Mouse (Mus musculus): ENCODE measurements around the gene Pom121.

Gene Pom121

GRCm38 (mm10) chr5:135394004-135394823, at the start of gene Pom121:
Gene Pom121, minus strand, starts transcription at chr5:135394546.
- peak; percentile 68 for DNase-seq (ENCODE audit: low read depth)

- DNase-seq (ENCODE audit: low read depth), result no peak
These were observed 48.1 kb upstream of the Pom121 start for GRCm38 (mm10) chr5:135442430-135442829.

GRCm38 (mm10) chr5:135435039-135435438, 40.7 kb upstream of the Pom121 start:
- no peak for DNase-seq (ENCODE audit: low read depth)

- no peak for DNase-seq (ENCODE audit: low read depth)
These were observed 39.5 kb upstream of the Pom121 start for GRCm38 (mm10) chr5:135433861-135434260.

- no peak for DNase-seq (ENCODE audit: low read depth)
These were observed 36.8 kb upstream of the Pom121 start for GRCm38 (mm10) chr5:135431111-135431510.

GRCm38 (mm10) chr5:135428786-135429185, 34.4 kb upstream of the Pom121 start:
- no peak for DNase-seq (ENCODE audit: low read depth)

GRCm38 (mm10) chr5:135410266-135410665, 15.9 kb upstream of the Pom121 start:
- DNase-seq (ENCODE audit: low read depth), result no peak

- DNase-seq (ENCODE audit: low read depth), result no peak
These were observed 13.8 kb upstream of the Pom121 start for GRCm38 (mm10) chr5:135408114-135408513.

- DNase-seq (ENCODE audit: low read depth), result no peak
These were observed 11.1 kb upstream of the Pom121 start for GRCm38 (mm10) chr5:135405437-135405836.

GRCm38 (mm10) chr5:135404623-135405022, 10.3 kb upstream of the Pom121 start:
- no peak for DNase-seq (ENCODE audit: low read depth)

- peak; percentile 61 for DNase-seq (ENCODE audit: low read depth)
These were observed 5.9 kb upstream of the Pom121 start for GRCm38 (mm10) chr5:135400244-135400643.

GRCm38 (mm10) chr5:135399382-135399781, 5.0 kb upstream of the Pom121 start:
- DNase-seq (ENCODE audit: low read depth), result no peak

GRCm38 (mm10) chr5:135395826-135396225, 1.5 kb upstream of the Pom121 start:
- DNase-seq (ENCODE audit: low read depth), result peak; percentile 66

GRCm38 (mm10) chr5:135383771-135384170, 10.6 kb downstream of the Pom121 start:
- no peak for DNase-seq (ENCODE audit: low read depth)

GRCm38 (mm10) chr5:135382746-135383145, 11.6 kb downstream of the Pom121 start:
- DNase-seq (ENCODE audit: low read depth), result no peak

GRCm38 (mm10) chr5:135381356-135381925, 12.9 kb downstream of the Pom121 start:
- DNase-seq (ENCODE audit: low read depth), result no peak

- DNase-seq (ENCODE audit: low read depth), result no peak
These were observed 13.7 kb downstream of the Pom121 start for GRCm38 (mm10) chr5:135380681-135381080.

GRCm38 (mm10) chr5:135376341-135376740, 18.0 kb downstream of the Pom121 start:
- no peak for DNase-seq (ENCODE audit: low read depth)

GRCm38 (mm10) chr5:135375167-135375566, 19.2 kb downstream of the Pom121 start:
- no peak for DNase-seq (ENCODE audit: low read depth)

- DNase-seq (ENCODE audit: low read depth), result no peak
These were observed 20.7 kb downstream of the Pom121 start for GRCm38 (mm10) chr5:135373601-135374000.

GRCm38 (mm10) chr5:135371195-135371594, 23.2 kb downstream of the Pom121 start:
- DNase-seq (ENCODE audit: low read depth), result no peak

GRCm38 (mm10) chr5:135369787-135370654, 24.3 kb downstream of the Pom121 start, which contains the start of gene Nsun5:
Gene Nsun5, plus strand, starts transcription at chr5:135369953.
- peak; percentile 95 for DNase-seq (ENCODE audit: low read depth)
